Mouse (Mus musculus) neutrophil, adult 65 days (primary cell): ENCODE data around the gene Olfr705. TPM values are rescaled to one million over a fixed set of nuclear protein-coding genes. Genes with fewer than 3 reads are reported as not detected.

Experiments used
- total RNA-seq: library from RNA; stranded (reverse); gene quantifications from 2 replicates; pipeline ENCODE4 v1.2.4, GENCODE M21; 2023

Olfr705 gene
- total RNA-seq, result not detected in 2 replicates

GRCm38 (mm10) chr7:106876791-106877190, at the start of gene Olfr705:
Olfr705 (minus strand) TSS chr7:106876891.

GRCm38 (mm10) chr7:106907676-106908075, 31.0 kb upstream of the Olfr705 start, which contains the start of gene Olfr1532-ps1:
Olfr1532-ps1 (plus strand) TSS chr7:106908001.

GRCm38 (mm10) chr7:106901141-106901540, 24.4 kb upstream of the Olfr705 start, which contains the start of gene Olfr707:
Olfr707 (minus strand) TSS chr7:106901241.

GRCm38 (mm10) chr7:106888062-106888461, 11.4 kb upstream of the Olfr705 start, which contains the start of gene Olfr706:
Olfr706 (minus strand) TSS chr7:106888162.

GRCm38 (mm10) chr7:106862885-106863284, 13.8 kb downstream of the Olfr705 start, which contains the start of gene Olfr704:
Olfr704 (plus strand) TSS chr7:106863185.

GRCm38 (mm10) chr7:106843060-106843459, 33.6 kb downstream of the Olfr705 start, which contains the start of gene Olfr703:
Olfr703 (plus strand) TSS chr7:106843360.

GRCm38 (mm10) chr7:106833793-106834192, 42.9 kb downstream of the Olfr705 start, which contains the start of gene Olfr702:
Olfr702 (minus strand) TSS chr7:106833893.

Other genes with a start within 250 kb of the Olfr705 start
- not detected in 2 replicates for gene Olfr693, start 196.3 kb downstream of the Olfr705 start, total RNA-seq
- not detected in 2 replicates for gene Olfr694, start 185.1 kb downstream of the Olfr705 start, total RNA-seq
- not detected in 2 replicates for gene Olfr695, start 160.5 kb downstream of the Olfr705 start, total RNA-seq
- gene Olfr697, start 134.4 kb downstream of the Olfr705 start, total RNA-seq, result not detected in 2 replicates
- gene Olfr698, start 121.5 kb downstream of the Olfr705 start, total RNA-seq, result not detected in 2 replicates
- not detected in 2 replicates for gene Olfr699, start 83.7 kb downstream of the Olfr705 start, total RNA-seq
- gene Olfr700, start 68.1 kb downstream of the Olfr705 start, total RNA-seq, result not detected in 2 replicates
- gene Olfr701, start 62.8 kb downstream of the Olfr705 start, total RNA-seq, result not detected in 2 replicates
- gene Olfr702, start 43.0 kb downstream of the Olfr705 start, total RNA-seq, result not detected in 2 replicates
- not detected in 2 replicates for gene Olfr703, start 33.5 kb downstream of the Olfr705 start, total RNA-seq
- gene Olfr704, start 13.7 kb downstream of the Olfr705 start, total RNA-seq, result not detected in 2 replicates
- gene Olfr706, start 11.3 kb upstream of the Olfr705 start, total RNA-seq, result not detected in 2 replicates
- not detected in 2 replicates for gene Olfr707, start 24.4 kb upstream of the Olfr705 start, total RNA-seq
- not detected in 2 replicates for gene Olfr1532-ps1, start 31.1 kb upstream of the Olfr705 start, total RNA-seq
- 0.09 TPM in 1 of 2 replicates, not detected in the other for gene Olfr709-ps1, start 55.3 kb upstream of the Olfr705 start, total RNA-seq
- gene Olfr710, start 71.4 kb upstream of the Olfr705 start, total RNA-seq, result not detected in 2 replicates
- gene Olfr6, start 87.0 kb upstream of the Olfr705 start, total RNA-seq, result not detected in 2 replicates
- not detected in 2 replicates for gene Olfr711, start 98.6 kb upstream of the Olfr705 start, total RNA-seq
- not detected in 2 replicates for gene Olfr2, start 129.2 kb upstream of the Olfr705 start, total RNA-seq
- not detected in 2 replicates for gene Olfr713, start 154.3 kb upstream of the Olfr705 start, total RNA-seq
- not detected in 2 replicates for gene Olfr714, start 194.1 kb upstream of the Olfr705 start, total RNA-seq
- not detected in 2 replicates for gene Olfr17, start 216.3 kb upstream of the Olfr705 start, total RNA-seq
- not detected in 2 replicates for gene Olfr715b, start 233.5 kb upstream of the Olfr705 start, total RNA-seq